Mouse (Mus musculus): ENCODE data around the gene Zfp706.

The Zfp706 gene

GRCm38 (mm10) chr15:37007233-37007958 lies at the start of gene Zfp706:
TSS of gene Zfp706 (minus strand) at chr15:37007773.
- DNase-seq (ENCODE audit: low read depth, low spot score), result peak; percentile 97

- DNase-seq (ENCODE audit: low read depth, low spot score), result peak; percentile 70
These were observed 47.0 kb upstream of the Zfp706 start for GRCm38 (mm10) chr15:37054582-37054981.

GRCm38 (mm10) chr15:37053085-37053762 lies 45.7 kb upstream of the Zfp706 start:
- peak; percentile 86 for DNase-seq (ENCODE audit: low read depth, low spot score)

GRCm38 (mm10) chr15:37047403-37047802 lies 39.8 kb upstream of the Zfp706 start:
- no peak for DNase-seq (ENCODE audit: low read depth, low spot score)

- peak; percentile 65 for DNase-seq (ENCODE audit: low read depth, low spot score)
These were observed 39.0 kb upstream of the Zfp706 start for GRCm38 (mm10) chr15:37046586-37046985.

GRCm38 (mm10) chr15:37046131-37046530 lies 38.6 kb upstream of the Zfp706 start:
- no peak for DNase-seq (ENCODE audit: low read depth, low spot score)

- DNase-seq (ENCODE audit: low read depth, low spot score), result peak; percentile 90
These were observed 37.9 kb upstream of the Zfp706 start for GRCm38 (mm10) chr15:37045456-37045855.

GRCm38 (mm10) chr15:37042559-37042958 lies 35.0 kb upstream of the Zfp706 start:
- DNase-seq (ENCODE audit: low read depth, low spot score), result no peak

- no peak for DNase-seq (ENCODE audit: low read depth, low spot score)
These were observed 33.6 kb upstream of the Zfp706 start for GRCm38 (mm10) chr15:37041214-37041613.

GRCm38 (mm10) chr15:37038666-37039065 lies 31.1 kb upstream of the Zfp706 start:
- DNase-seq (ENCODE audit: low read depth, low spot score), result no peak

- DNase-seq (ENCODE audit: low read depth, low spot score), result no peak
These were observed 30.1 kb upstream of the Zfp706 start for GRCm38 (mm10) chr15:37037704-37038103.

- no peak for DNase-seq (ENCODE audit: low read depth, low spot score)
These were observed 29.0 kb upstream of the Zfp706 start for GRCm38 (mm10) chr15:37036481-37037156.

GRCm38 (mm10) chr15:37034155-37034554 lies 26.6 kb upstream of the Zfp706 start:
- no peak for DNase-seq (ENCODE audit: low read depth, low spot score)

- DNase-seq (ENCODE audit: low read depth, low spot score), result no peak
These were observed 25.9 kb upstream of the Zfp706 start for GRCm38 (mm10) chr15:37033431-37033830.

- peak; percentile 92 for DNase-seq (ENCODE audit: low read depth, low spot score)
These were observed 24.0 kb upstream of the Zfp706 start for GRCm38 (mm10) chr15:37031334-37032150.

- no peak for DNase-seq (ENCODE audit: low read depth, low spot score)
These were observed 23.4 kb upstream of the Zfp706 start for GRCm38 (mm10) chr15:37030929-37031328.

GRCm38 (mm10) chr15:37027956-37028355 lies 20.4 kb upstream of the Zfp706 start:
- no peak for DNase-seq (ENCODE audit: low read depth, low spot score)

GRCm38 (mm10) chr15:37026458-37026857 lies 18.9 kb upstream of the Zfp706 start:
- no peak for DNase-seq (ENCODE audit: low read depth, low spot score)

GRCm38 (mm10) chr15:37020581-37021245 lies 13.1 kb upstream of the Zfp706 start:
- DNase-seq (ENCODE audit: low read depth, low spot score), result no peak

- no peak for DNase-seq (ENCODE audit: low read depth, low spot score)
These were observed 11.9 kb upstream of the Zfp706 start for GRCm38 (mm10) chr15:37019434-37019833.

- DNase-seq (ENCODE audit: low read depth, low spot score), result no peak
These were observed 4.3 kb upstream of the Zfp706 start for GRCm38 (mm10) chr15:37011897-37012296.

Measured in R1 (cell line).